Mouse (Mus musculus): Measurements from ENCODE around the gene Amt.

- TF ChIP-seq CTCF (conservative IDR thresholded peaks at IDR 0.05; ENCODE audit: low read length) (no peak), NANOG (IDR thresholded peaks at IDR 0.05; ENCODE audit: borderline replicate concordance, low read length) (no peak)
These were observed 42.5 kb downstream of the Amt start, which contains the start of gene Gpx1 for GRCm38 (mm10) chr9:108338886-108339781.
